Mouse (Mus musculus) lung, postnatal 25 days (tissue): Measurements from ENCODE around the gene Bdkrb2.

Experiments used
- DNase-seq: peaks from one replicate; pipeline ENCODE4 v3.0.0; 2022; ENCODE audit warnings: low spot score

Gene Bdkrb2

GRCm38 (mm10) chr12:105562936-105563680 lies at the start of gene Bdkrb2:
Bdkrb2 (plus strand) TSS chr12:105563226.
- no peak for DNase-seq

GRCm38 (mm10) chr12:105514111-105514510 lies 48.9 kb upstream of the Bdkrb2 start:
- DNase-seq: no peak

GRCm38 (mm10) chr12:105517026-105517675 lies 45.9 kb upstream of the Bdkrb2 start:
- DNase-seq: peak; percentile 69

- no peak for DNase-seq
These were observed 43.2 kb upstream of the Bdkrb2 start for GRCm38 (mm10) chr12:105519851-105520250.

GRCm38 (mm10) chr12:105521170-105521762 lies 41.8 kb upstream of the Bdkrb2 start:
- DNase-seq: no peak

GRCm38 (mm10) chr12:105523737-105524136 lies 39.3 kb upstream of the Bdkrb2 start:
- DNase-seq: no peak

GRCm38 (mm10) chr12:105526186-105526585 lies 36.8 kb upstream of the Bdkrb2 start:
- DNase-seq: no peak

- DNase-seq: peak; percentile 91
These were observed 36.2 kb upstream of the Bdkrb2 start for GRCm38 (mm10) chr12:105526829-105527228.

- DNase-seq: peak; percentile 50
These were observed 33.5 kb upstream of the Bdkrb2 start for GRCm38 (mm10) chr12:105529545-105529944.

GRCm38 (mm10) chr12:105531724-105532371 lies 31.2 kb upstream of the Bdkrb2 start:
- no peak for DNase-seq

GRCm38 (mm10) chr12:105534842-105535241 lies 28.2 kb upstream of the Bdkrb2 start:
- DNase-seq: no peak

- DNase-seq: no peak
These were observed 26.9 kb upstream of the Bdkrb2 start for GRCm38 (mm10) chr12:105535968-105536760.

GRCm38 (mm10) chr12:105537162-105537561 lies 25.9 kb upstream of the Bdkrb2 start:
- no peak for DNase-seq

GRCm38 (mm10) chr12:105539649-105540048 lies 23.4 kb upstream of the Bdkrb2 start:
- DNase-seq: no peak

- no peak for DNase-seq
These were observed 21.2 kb upstream of the Bdkrb2 start for GRCm38 (mm10) chr12:105541590-105542402.

GRCm38 (mm10) chr12:105542513-105542912 lies 20.5 kb upstream of the Bdkrb2 start:
- DNase-seq: no peak

GRCm38 (mm10) chr12:105543176-105543575 lies 19.9 kb upstream of the Bdkrb2 start:
- no peak for DNase-seq

- DNase-seq: peak; percentile 73
These were observed 19.3 kb upstream of the Bdkrb2 start for GRCm38 (mm10) chr12:105543751-105544150.

GRCm38 (mm10) chr12:105544872-105545271 lies 18.2 kb upstream of the Bdkrb2 start:
- DNase-seq: no peak

GRCm38 (mm10) chr12:105545696-105546435 lies 17.2 kb upstream of the Bdkrb2 start:
- no peak for DNase-seq
